Mouse (Mus musculus): ENCODE results near the gene Osbpl8. TPM values are rescaled to one million over a fixed set of nuclear protein-coding genes. Genes with fewer than 3 reads are reported as not detected.

Osbpl8 gene
- total RNA-seq, 2 experiments from 2014 or later: 68.1 to 95.3 TPM

DNA sequence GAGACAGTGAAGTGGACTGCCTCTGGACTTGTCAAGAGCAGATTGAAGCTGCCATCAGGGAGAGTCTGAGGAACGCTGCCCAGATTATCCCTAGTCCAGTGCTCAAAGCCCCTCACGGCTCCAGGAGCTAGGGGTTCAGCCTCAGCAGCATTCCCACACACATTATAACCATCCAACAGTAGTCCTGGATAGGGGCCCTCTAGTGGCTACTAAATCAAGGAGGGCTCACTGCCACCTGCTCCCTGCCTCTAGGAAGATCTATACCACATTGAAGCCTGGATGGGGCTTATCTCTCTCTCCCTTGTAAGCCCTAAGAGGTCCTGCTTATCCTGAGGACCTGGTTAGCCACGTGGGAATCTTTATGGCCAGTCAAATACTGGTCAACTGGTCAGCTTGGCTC is 16.1 kb downstream of the Osbpl8 start:
- ATAC-seq (ENCODE audit: poor library complexity, severe bottlenecking): no peak

DNA sequence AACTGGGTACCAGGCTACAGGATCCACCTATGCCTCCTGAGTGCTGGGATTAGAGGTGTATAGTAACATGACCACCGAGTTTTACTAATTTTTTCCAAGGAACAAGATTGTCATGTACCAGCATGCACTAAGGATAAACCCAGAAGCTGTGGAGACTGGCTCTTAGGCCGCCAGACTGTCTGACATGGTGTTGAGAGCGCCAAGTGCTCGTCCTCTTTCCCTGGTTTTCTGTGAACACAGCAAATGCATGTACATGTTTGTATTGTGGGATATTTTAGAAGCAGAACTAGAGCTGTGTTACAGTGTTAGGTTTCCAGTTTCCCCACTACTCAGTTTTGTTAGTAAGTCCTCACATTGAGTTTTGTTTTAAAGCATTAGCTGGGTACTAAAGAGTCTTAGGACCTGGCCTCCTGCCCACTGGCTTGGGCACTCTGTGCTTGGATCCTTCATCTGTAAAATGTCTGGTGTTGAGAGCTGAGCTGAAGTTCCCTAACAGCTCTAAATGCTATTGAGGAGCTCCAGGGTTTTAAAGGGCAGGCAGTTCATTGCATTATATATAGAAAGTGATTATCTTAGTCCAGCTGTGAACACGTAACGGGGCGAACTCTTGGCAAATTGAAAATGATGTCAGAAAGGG is 19.2 kb downstream of the Osbpl8 start:
- ATAC-seq (ENCODE audit: poor library complexity, severe bottlenecking): no peak

DNA sequence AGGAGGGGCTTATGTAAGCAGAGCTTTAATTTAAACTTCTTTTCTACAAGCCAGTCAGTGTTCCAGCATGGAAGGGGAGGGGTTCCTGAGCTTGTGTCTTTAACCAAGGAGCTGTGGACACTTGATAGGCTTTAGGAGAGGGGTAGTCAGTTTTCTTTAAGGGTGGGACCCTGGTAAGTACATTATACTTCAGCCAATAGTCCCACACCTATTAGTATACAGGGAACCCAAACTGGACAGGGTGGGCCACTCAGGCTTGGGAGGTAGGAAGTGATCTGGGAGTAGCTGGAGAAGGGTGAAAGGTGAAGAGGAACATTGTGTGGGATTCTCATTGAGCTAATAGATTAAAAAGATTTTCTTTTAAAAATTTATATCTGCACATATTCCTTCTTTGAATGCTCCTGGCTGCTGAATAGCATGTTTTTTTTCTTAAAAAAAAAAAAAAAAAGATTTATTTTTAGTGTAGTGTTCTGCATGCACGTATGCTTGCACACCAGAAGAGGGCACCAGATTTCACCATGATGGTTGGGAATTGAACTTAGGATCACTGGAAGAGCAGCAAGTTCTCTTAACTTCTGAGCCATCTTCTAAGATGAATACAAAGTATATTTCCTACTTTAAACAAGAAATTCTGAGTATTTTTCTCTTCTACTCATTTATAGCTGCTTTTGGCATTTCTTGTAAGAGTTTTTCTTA is 21.2 kb downstream of the Osbpl8 start:
- no peak for ATAC-seq (ENCODE audit: poor library complexity, severe bottlenecking)

GRCm38 (mm10) chr10:111189022-111189555 is 24.5 kb downstream of the Osbpl8 start:
- ATAC-seq (ENCODE audit: poor library complexity, severe bottlenecking): peak; percentile 24; the same call in 1 of the 2 replicates

GRCm38 (mm10) chr10:111190110-111190795 is 25.7 kb downstream of the Osbpl8 start:
- no peak for ATAC-seq (ENCODE audit: poor library complexity, severe bottlenecking)

GRCm38 (mm10) chr10:111193536-111193935 is 29.0 kb downstream of the Osbpl8 start:
- ATAC-seq (ENCODE audit: poor library complexity, severe bottlenecking): no peak

DNA sequence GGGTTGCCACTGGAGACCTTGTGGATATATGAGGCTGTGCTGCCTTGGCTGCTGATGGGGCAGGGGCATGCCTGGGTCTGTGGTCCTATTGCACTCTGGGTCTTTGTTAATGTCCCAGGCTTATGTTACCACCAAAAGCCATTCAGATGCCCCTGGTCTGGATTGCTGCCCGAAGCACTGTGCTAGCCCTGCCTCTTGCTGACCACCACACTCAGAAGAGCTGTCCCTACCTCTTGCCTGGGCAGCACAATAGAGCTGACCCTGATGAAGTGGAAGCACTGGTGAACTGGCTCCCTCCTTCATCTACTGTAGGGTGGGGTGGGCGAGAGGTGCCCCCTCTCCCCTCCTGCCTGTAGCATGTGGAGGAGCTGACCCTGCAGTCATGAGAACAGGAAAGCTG is 31.6 kb downstream of the Osbpl8 start:
- no peak for ATAC-seq (ENCODE audit: poor library complexity, severe bottlenecking)

DNA sequence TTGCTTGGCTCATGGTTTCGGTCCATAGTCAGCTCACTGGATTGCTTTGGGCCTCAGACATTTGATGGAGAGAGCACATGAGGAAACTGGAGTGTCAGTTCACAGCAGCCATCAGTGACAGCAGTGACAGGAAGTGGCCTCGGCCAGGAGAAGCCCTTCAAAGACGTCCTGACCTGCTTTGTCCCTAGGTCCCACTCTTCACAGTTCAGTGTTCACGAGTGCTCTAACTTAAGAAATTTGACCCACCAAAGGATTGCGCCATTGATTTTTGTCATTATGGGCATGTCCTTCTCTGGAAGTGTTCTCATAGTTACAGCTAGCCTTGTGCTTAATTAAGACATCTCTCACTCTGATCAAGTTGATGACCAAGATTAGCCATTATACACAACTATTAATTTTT is 34.2 kb downstream of the Osbpl8 start:
- peak; percentile 49; the same call in 1 of the 2 replicates for ATAC-seq (ENCODE audit: poor library complexity, severe bottlenecking)

DNA sequence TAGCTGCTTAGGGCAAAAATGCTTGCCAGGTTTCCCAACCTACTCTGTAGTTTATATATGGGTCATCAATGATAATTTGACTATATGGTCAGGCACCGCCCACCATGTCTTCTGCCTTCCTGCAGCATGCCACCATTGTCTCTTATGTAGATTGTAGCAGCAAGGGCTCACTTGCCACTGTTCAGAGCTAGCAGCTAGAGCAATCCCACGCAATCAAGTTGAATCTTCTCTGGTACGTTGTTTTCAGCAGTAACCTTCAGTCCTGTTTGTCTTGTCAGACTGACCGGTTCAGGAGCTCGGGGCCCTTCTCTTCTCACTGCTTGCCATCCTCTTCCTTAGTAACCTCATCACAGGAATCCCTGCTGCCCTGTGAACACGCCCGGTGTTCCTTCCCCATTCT is 36.6 kb downstream of the Osbpl8 start:
- ATAC-seq (ENCODE audit: poor library complexity, severe bottlenecking): no peak

GRCm38 (mm10) chr10:111201666-111202065 is 37.1 kb downstream of the Osbpl8 start:
- no peak for ATAC-seq (ENCODE audit: poor library complexity, severe bottlenecking)

- no peak for ATAC-seq (ENCODE audit: poor library complexity, severe bottlenecking)
Observed at GRCm38 (mm10) chr10:111204089-111204488, 39.5 kb downstream of the Osbpl8 start.

GRCm38 (mm10) chr10:111205421-111205820 is 40.9 kb downstream of the Osbpl8 start:
- ATAC-seq (ENCODE audit: poor library complexity, severe bottlenecking): no peak

GRCm38 (mm10) chr10:111207386-111207785 is 42.8 kb downstream of the Osbpl8 start:
- ATAC-seq (ENCODE audit: poor library complexity, severe bottlenecking): no peak

- ATAC-seq (ENCODE audit: poor library complexity, severe bottlenecking): peak; percentile 25; the same call in 1 of the 2 replicates
Observed at GRCm38 (mm10) chr10:111214084-111214483, 49.5 kb downstream of the Osbpl8 start.

GRCm38 (mm10) chr10:111214696-111215095 is 50.1 kb downstream of the Osbpl8 start:
- peak; percentile 30; the same call in 1 of the 2 replicates for ATAC-seq (ENCODE audit: poor library complexity, severe bottlenecking)

DNA sequence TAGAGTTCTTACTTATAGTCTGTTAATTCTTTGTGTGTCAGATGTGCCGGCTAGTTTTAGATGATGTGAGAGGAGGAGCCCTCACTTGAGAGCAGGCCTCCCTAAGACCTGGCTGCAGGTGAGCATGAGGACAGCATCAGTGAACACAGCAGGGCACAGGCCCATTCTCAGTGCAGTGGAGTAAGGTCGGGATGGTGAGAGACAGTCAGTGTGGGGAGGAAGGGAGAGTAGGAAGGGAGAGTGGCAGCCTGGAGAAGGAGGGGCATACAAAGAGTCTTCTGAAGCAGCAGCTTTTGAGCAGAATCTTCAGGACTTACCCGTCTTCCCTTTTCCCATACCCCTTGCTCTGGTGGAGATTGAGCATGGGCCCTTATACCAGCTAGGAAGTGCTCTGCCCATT is 51.0 kb downstream of the Osbpl8 start:
- no peak for ATAC-seq (ENCODE audit: poor library complexity, severe bottlenecking)

- ATAC-seq (ENCODE audit: poor library complexity, severe bottlenecking): no peak
Observed at GRCm38 (mm10) chr10:111216111-111216510, 51.6 kb downstream of the Osbpl8 start.

- no peak for ATAC-seq (ENCODE audit: poor library complexity, severe bottlenecking)
Observed at GRCm38 (mm10) chr10:111222535-111222934, 58.0 kb downstream of the Osbpl8 start.

- ATAC-seq (ENCODE audit: poor library complexity, severe bottlenecking): no peak
Observed at GRCm38 (mm10) chr10:111223218-111223830, 58.8 kb downstream of the Osbpl8 start.

GRCm38 (mm10) chr10:111224696-111225095 is 60.1 kb downstream of the Osbpl8 start:
- no peak for ATAC-seq (ENCODE audit: poor library complexity, severe bottlenecking)

DNA sequence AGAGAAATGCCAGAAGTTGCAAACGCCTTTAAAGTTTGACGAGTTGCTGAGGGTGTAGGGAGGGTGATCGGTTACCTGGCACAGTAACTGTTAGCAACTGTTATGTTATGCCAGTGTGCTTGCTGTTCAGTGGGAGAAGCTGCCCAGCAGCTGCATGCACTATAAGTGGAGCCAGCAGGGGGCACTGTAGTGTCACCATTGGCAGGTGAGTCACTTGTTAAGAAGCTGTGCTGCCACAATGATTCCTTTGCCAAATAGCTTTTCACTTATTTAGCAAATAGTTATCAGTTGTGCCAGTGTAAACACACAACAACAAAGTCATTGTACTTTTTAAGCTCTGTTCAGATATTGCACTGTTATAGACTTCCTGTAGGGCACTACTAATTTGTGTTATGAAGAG is 62.0 kb downstream of the Osbpl8 start:
- ATAC-seq (ENCODE audit: poor library complexity, severe bottlenecking): peak; percentile 96

Measured in megakaryocyte, adult 5-6 weeks (primary cell).